Mouse (Mus musculus): ENCODE results near the gene Gcgr. TPM values are rescaled to one million over a fixed set of nuclear protein-coding genes. Genes with fewer than 3 reads are reported as not detected.
A peak's percentile ranks its signal among the peaks of the same experiment; 100 is the strongest.

The Gcgr gene
- total and polyA plus RNA-seq, 2 experiments from 2014 or later = 0.99 to 1.0 TPM

DNA sequence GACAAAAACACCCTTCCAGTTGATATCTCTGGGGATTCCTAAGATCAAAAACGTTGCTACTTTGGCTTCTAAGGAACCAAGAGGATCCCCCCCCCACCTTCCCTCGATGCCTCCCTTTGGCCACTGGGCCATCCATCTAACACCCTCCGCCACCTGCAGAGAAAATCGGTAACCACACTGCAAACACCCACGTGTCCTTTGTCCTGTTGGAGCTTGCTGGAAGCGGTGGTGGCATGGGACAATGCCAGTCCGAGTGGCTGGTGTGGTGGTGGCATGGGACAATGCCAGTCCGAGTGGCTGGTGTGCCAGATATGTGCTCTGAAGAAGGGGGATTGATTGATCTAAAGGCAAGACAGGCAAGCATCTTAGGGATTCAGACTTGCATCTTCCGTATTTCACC is 1.1 kb downstream of the Gcgr start:
- Histone ChIP-seq H3K4me3 (ENCODE audit: low read length) (0 out of 2 replicates have a peak overlapping the region, but pooled peaks have one; percentile 34), H3K4me1 (ENCODE audit: insufficient read depth, low read length) (0 out of 2 replicates have a peak, but pooled peaks cover 10% of the 10 kb centered on the region), H3K36me3 (ENCODE audit: insufficient read depth, low read length) (no peaks in the 10 kb centered on the region), H3K4me2 (ENCODE audit: low read depth, low read length) (no peak overlapping the region), H3K9me3 (ENCODE audit: low read length) (no peaks in the 10 kb centered on the region), H3K27me3 (ENCODE audit: insufficient read depth, low read length) (peaks cover 54% of the 10 kb centered on the region), H3K27ac (no peak overlapping the region), H3K9ac (replicated peaks; ENCODE audit: low read length) (no peak overlapping the region)
- no peak for ATAC-seq
- TF ChIP-seq CTCF (IDR thresholded peaks at IDR 0.05; ENCODE audit: low read depth) = no peak
- no peak for DNase-seq (ENCODE audit: low spot score)
- 28% methylated on average over 9 of the region's 9 CpGs for WGBS

DNA sequence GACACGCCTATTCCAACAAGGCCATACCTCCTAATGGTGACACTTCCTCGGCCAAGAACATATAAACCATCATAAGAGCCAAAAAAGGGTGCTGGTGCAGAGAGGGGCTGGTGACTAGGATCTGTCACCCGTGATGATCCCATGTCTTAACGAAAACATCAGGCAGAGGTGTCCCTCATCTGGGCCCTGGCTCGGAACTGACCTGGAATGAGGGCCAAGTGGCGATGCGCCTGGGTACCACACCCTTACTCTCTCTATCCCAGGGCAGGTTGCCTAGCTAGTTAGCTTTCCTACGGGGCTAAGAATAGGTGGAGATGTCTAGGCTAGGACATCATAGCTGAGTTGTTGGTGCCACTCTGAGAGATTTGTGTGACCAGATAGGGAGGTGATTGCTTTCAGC is 3.6 kb downstream of the Gcgr start:
- no peak overlapping the region for H3K4me2 ChIP-seq (ENCODE audit: low read depth, low read length)
- no peak for DNase-seq (ENCODE audit: low spot score)
- H3K9me3 ChIP-seq (ENCODE audit: low read length) = no peaks in the 10 kb centered on the region
- no peak for ATAC-seq
- H3K27me3 ChIP-seq (ENCODE audit: insufficient read depth, low read length) = peaks cover 39% of the 10 kb centered on the region
- H3K4me3 ChIP-seq (ENCODE audit: low read length) = no peak overlapping the region
- WGBS = 84% methylated on average over 8 of the region's 8 CpGs
- H3K9ac ChIP-seq (replicated peaks; ENCODE audit: low read length) = no peak overlapping the region
- no peak for TF ChIP-seq CTCF (IDR thresholded peaks at IDR 0.05; ENCODE audit: low read depth)
- no peaks in the 10 kb centered on the region for H3K36me3 ChIP-seq (ENCODE audit: insufficient read depth, low read length)
- H3K27ac ChIP-seq = no peak overlapping the region
- H3K4me1 ChIP-seq (ENCODE audit: insufficient read depth, low read length) = peaks cover 22% of the 10 kb centered on the region

GRCm38 (mm10) chr11:120535145-120535544 is 4.6 kb downstream of the Gcgr start:
- no peak overlapping the region for H3K4me2 ChIP-seq (ENCODE audit: low read depth, low read length)
- no peak for DNase-seq (ENCODE audit: low spot score)
- 67% methylated on average over 3 of the region's 3 CpGs for WGBS
- no peaks in the 10 kb centered on the region for H3K36me3 ChIP-seq (ENCODE audit: insufficient read depth, low read length)
- TF ChIP-seq CTCF (IDR thresholded peaks at IDR 0.05; ENCODE audit: low read depth) = no peak
- H3K9me3 ChIP-seq (ENCODE audit: low read length) = no peaks in the 10 kb centered on the region
- H3K27ac ChIP-seq = no peak overlapping the region
- no peak for ATAC-seq
- H3K9ac ChIP-seq (replicated peaks; ENCODE audit: low read length) = no peak overlapping the region
- no peak overlapping the region for H3K4me3 ChIP-seq (ENCODE audit: low read length)
- peaks cover 30% of the 10 kb centered on the region for H3K27me3 ChIP-seq (ENCODE audit: insufficient read depth, low read length)
- H3K4me1 ChIP-seq (ENCODE audit: insufficient read depth, low read length) = peaks cover 32% of the 10 kb centered on the region

GRCm38 (mm10) chr11:120535804-120536203 is 5.3 kb downstream of the Gcgr start:
- H3K27me3 ChIP-seq (ENCODE audit: insufficient read depth, low read length) = peaks cover 23% of the 10 kb centered on the region
- WGBS = 73% methylated on average over 3 of the region's 3 CpGs

GRCm38 (mm10) chr11:120538485-120538884 is 8.0 kb downstream of the Gcgr start:
- TF ChIP-seq CTCF (IDR thresholded peaks at IDR 0.05; ENCODE audit: low read depth) = no peak
- Histone ChIP-seq H3K27me3 (ENCODE audit: insufficient read depth, low read length) (0 out of 2 replicates have a peak, but pooled peaks cover under 1% of the 10 kb centered on the region), H3K36me3 (ENCODE audit: insufficient read depth, low read length) (peaks cover 13% of the 10 kb centered on the region; the same call in 1 of the 2 replicates), H3K4me1 (ENCODE audit: insufficient read depth, low read length) (peaks cover 22% of the 10 kb centered on the region), H3K4me2 (ENCODE audit: low read depth, low read length) (no peak overlapping the region), H3K27ac (peak overlapping the region; percentile 76), H3K9me3 (ENCODE audit: low read length) (no peaks in the 10 kb centered on the region), H3K4me3 (ENCODE audit: low read length) (no peak overlapping the region), H3K9ac (replicated peaks; ENCODE audit: low read length) (no peak overlapping the region)
- DNase-seq (ENCODE audit: low spot score) = peak; percentile 82
- WGBS = 36% methylated on average over 3 of the region's 3 CpGs
- peak; percentile 62 for ATAC-seq

More at GRCm38 (mm10) chr11:120535804-120536203, 5.3 kb downstream of the Gcgr start:
- Histone ChIP-seq H3K27ac (no peak overlapping the region), H3K9me3 (ENCODE audit: low read length) (no peaks in the 10 kb centered on the region), H3K4me3 (ENCODE audit: low read length) (no peak overlapping the region), H3K4me1 (ENCODE audit: insufficient read depth, low read length) (peaks cover 29% of the 10 kb centered on the region), H3K36me3 (ENCODE audit: insufficient read depth, low read length) (no peaks in the 10 kb centered on the region), H3K9ac (replicated peaks; ENCODE audit: low read length) (no peak overlapping the region), H3K4me2 (ENCODE audit: low read depth, low read length) (no peak overlapping the region)
- ATAC-seq (no peak), DNase-seq (ENCODE audit: low spot score) (no peak)
- TF ChIP-seq CTCF (IDR thresholded peaks at IDR 0.05; ENCODE audit: low read depth) = no peak

DNA sequence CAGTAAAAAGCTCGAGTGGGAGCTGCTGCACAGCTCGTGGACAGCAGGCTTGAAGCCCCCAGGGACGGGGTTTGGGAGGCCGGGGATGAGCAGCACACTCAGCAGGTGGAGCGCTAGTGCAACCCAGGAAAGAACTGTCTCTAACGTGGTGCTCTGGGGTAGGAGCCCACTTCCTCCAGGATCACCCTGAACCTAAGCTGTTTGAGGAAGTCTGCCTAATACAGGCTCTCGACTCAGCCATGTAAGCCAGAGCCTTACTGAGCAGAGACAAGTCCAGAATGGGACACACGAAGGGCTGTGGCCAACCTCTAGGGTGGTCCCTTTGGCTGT is 8.4 kb downstream of the Gcgr start:
- no peak overlapping the region for H3K9ac ChIP-seq (replicated peaks; ENCODE audit: low read length)

GRCm38 (mm10) chr11:120539285-120540014 is 9.0 kb downstream of the Gcgr start:
- peak; percentile 77 for ATAC-seq
- 11% methylated on average over 10 of the region's 10 CpGs for WGBS
- peak; percentile 65 for DNase-seq (ENCODE audit: low spot score)

More for the DNA sequence above, 8.4 kb downstream of the Gcgr start:
- Histone ChIP-seq H3K4me1 (ENCODE audit: insufficient read depth, low read length) (peaks cover 22% of the 10 kb centered on the region), H3K27ac (peak overlapping the region; percentile 76), H3K9me3 (ENCODE audit: low read length) (no peaks in the 10 kb centered on the region), H3K27me3 (ENCODE audit: insufficient read depth, low read length) (no peaks in the 10 kb centered on the region), H3K4me3 (ENCODE audit: low read length) (no peak overlapping the region), H3K36me3 (ENCODE audit: insufficient read depth, low read length) (peaks cover 17% of the 10 kb centered on the region), H3K4me2 (ENCODE audit: low read depth, low read length) (no peak overlapping the region)
- TF ChIP-seq CTCF (IDR thresholded peaks at IDR 0.05; ENCODE audit: low read depth) = no peak
- peak; percentile 12; the same call in 1 of the 2 replicates for ATAC-seq
- DNase-seq (ENCODE audit: low spot score) = no peak
- WGBS = 33% methylated on average over 8 of the region's 8 CpGs

More at GRCm38 (mm10) chr11:120539285-120540014, 9.0 kb downstream of the Gcgr start:
- no peak overlapping the region for H3K4me2 ChIP-seq (ENCODE audit: low read depth, low read length)
- TF ChIP-seq CTCF (IDR thresholded peaks at IDR 0.05; ENCODE audit: low read depth) = no peak
- H3K27ac ChIP-seq = peak overlapping the region; percentile 76
- H3K27me3 ChIP-seq (ENCODE audit: insufficient read depth, low read length) = no peaks in the 10 kb centered on the region
- H3K9me3 ChIP-seq (ENCODE audit: low read length) = no peaks in the 10 kb centered on the region
- H3K4me3 ChIP-seq (ENCODE audit: low read length) = no peak overlapping the region
- H3K9ac ChIP-seq (replicated peaks; ENCODE audit: low read length) = peak overlapping the region; percentile 21; the same call in 1 of the 2 replicates
- peaks cover 22% of the 10 kb centered on the region for H3K36me3 ChIP-seq (ENCODE audit: insufficient read depth, low read length)
- peaks cover 22% of the 10 kb centered on the region for H3K4me1 ChIP-seq (ENCODE audit: insufficient read depth, low read length)

Data from hindbrain, postnatal 0 days (tissue).